Mouse (Mus musculus): ENCODE measurements around the gene Pigs. TPM values are rescaled to one million over a fixed set of nuclear protein-coding genes. Genes with fewer than 3 reads are reported as not detected.

Gene Pigs
- polyA plus RNA-seq (2012; fragmentation: generic; extraction: Trizol): 50.2 TPM

DNA sequence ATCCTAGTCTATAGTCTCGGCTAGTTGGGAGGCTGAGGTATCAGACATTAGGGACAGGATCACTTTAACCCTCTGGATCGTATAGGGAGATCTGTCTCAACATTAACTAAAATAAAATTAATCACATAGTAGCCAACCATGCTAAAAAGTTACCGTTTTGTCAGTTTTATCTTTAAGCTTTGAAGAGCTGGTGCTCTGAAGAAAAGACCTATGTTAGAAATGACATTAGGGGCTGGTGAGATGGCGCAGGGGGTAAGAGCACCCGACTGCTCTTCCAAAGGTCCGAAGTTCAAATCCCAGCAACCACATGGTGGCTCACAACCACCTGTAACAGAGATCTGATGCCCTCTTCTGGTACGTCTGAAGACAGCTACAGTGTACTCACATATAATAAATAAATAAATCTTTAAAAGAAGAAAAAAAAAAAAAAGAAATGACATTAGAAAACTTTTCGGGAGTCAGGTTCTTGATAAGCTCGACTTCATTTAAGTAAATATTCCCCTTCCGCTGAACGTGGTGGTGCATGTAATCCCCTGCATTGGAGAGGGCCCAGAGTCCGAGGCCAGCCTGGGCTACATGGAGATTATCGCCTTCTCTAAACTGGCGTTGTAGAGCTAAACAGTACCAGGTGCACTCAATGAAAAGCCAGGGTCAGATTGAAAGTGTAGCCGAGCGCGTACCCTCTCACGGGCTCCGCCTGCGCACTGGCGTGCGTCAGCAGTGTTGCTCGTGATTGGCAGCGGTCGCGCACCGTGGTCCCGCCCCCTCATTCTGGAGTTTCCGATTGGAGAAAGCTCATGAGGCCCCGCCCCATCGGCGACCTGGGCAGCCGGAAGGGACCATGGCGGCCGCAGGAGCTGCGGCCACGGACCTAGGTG is at the start of gene Pigs:
Gene Pigs, plus strand, starts transcription at position 782 of the 878 bp plus-strand sequence.
- TF ChIP-seq MYOD1 (IDR thresholded peaks at IDR 0.05; ENCODE audit: control insufficient read depth in 1 of 3, insufficient read length in 2 of 3, low read depth in 2 of 3) (peak in 1 of 3 experiments; percentile 2), MYOG (IDR thresholded peaks at IDR 0.05; ENCODE audit: control insufficient read depth in 1 of 3, insufficient read depth in 1 of 3, insufficient read length in 2 of 3, low read depth in 2 of 3) (peak in 1 of 3 experiments; percentile 1), POLR2AphosphoS2 (IDR thresholded peaks at IDR 0.05; ENCODE audit: insufficient read length, low read depth) (peak; percentile 69), CEBPB (IDR thresholded peaks at IDR 0.05; ENCODE audit: insufficient read depth, poor library complexity, severe bottlenecking) (no peak), POLR2A (IDR thresholded peaks at IDR 0.05; ENCODE audit: insufficient read length, low read depth) (peak; percentile 81), TCF12 (IDR thresholded peaks at IDR 0.05; ENCODE audit: insufficient read depth, poor library complexity, severe bottlenecking) (no peak), SRF (IDR thresholded peaks at IDR 0.05; ENCODE audit: control insufficient read depth, insufficient read length, low read depth) (no peak)
- H3K79me2 ChIP-seq (ENCODE audit: control insufficient read depth, insufficient read depth): no peaks in the 10 kb centered on the region
- no peaks in the 10 kb centered on the region for H3K27me3 ChIP-seq (ENCODE audit: control insufficient read depth, insufficient read depth, insufficient read length)
- peak within 1 kb of the TSS; percentile 74 for H3K4me2 ChIP-seq (ENCODE audit: low read depth)
- no peaks in the 10 kb centered on the region for H3K36me3 ChIP-seq (ENCODE audit: control insufficient read depth, insufficient read depth)
- H3ac ChIP-seq (ENCODE audit: control insufficient read depth, insufficient read length): peak within 1 kb of the TSS; percentile 5
- H3K4me3 ChIP-seq: peak within 1 kb of the TSS; percentile 53

DNA sequence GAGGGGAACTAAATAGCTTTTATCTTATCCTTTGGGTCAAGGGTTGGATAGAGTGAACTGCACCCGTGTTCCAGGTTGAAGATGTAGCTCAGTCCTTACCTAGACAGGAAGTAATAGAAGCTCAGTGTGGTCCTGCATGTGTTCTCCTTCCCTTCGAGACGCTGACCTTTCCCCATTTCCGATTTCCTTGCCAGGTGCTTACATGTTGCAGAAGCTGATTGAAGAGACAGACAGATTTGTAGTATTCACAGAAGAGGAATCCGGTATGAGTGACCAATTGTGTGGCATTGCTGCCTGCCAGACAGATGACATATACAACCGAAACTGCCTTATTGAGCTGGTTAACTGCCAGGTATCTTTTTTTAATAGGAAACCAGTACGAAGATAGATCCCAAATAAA is 49.4 kb upstream of the Pigs start:
- no peak for TF ChIP-seq MYOG (IDR thresholded peaks at IDR 0.05; ENCODE audit: control insufficient read depth in 1 of 3, insufficient read depth in 1 of 3, insufficient read length in 2 of 3, low read depth in 2 of 3)
- no peak for TF ChIP-seq TCF12 (IDR thresholded peaks at IDR 0.05; ENCODE audit: insufficient read depth, poor library complexity, severe bottlenecking)
- TF ChIP-seq MAX (IDR thresholded peaks at IDR 0.05; ENCODE audit: low read depth): no peak
- no peak for TF ChIP-seq USF1 (IDR thresholded peaks at IDR 0.05; ENCODE audit: low read depth)
- no peak for TF ChIP-seq E2F4 (IDR thresholded peaks at IDR 0.05; ENCODE audit: insufficient read depth)
- no peak for TF ChIP-seq POLR2A (IDR thresholded peaks at IDR 0.05; ENCODE audit: insufficient read length, low read depth)
- no peak for TF ChIP-seq POLR2AphosphoS2 (IDR thresholded peaks at IDR 0.05; ENCODE audit: insufficient read length, low read depth)
- no peak for TF ChIP-seq CEBPB (IDR thresholded peaks at IDR 0.05; ENCODE audit: insufficient read depth, poor library complexity, severe bottlenecking)
- TF ChIP-seq MYOD1 (IDR thresholded peaks at IDR 0.05; ENCODE audit: control insufficient read depth in 1 of 3, insufficient read length in 2 of 3, low read depth in 2 of 3): no peak
- TF ChIP-seq SRF (IDR thresholded peaks at IDR 0.05; ENCODE audit: control insufficient read depth, insufficient read length, low read depth): no peak
- TF ChIP-seq REST (IDR thresholded peaks at IDR 0.05; ENCODE audit: insufficient read depth, insufficient read length): no peak
- no peak for TF ChIP-seq TCF3 (IDR thresholded peaks at IDR 0.05; ENCODE audit: insufficient read length, low read depth)
- Histone ChIP-seq H3K4me3 (no peak overlapping the region), H3K27me3 (ENCODE audit: control insufficient read depth, insufficient read depth, insufficient read length) (no peaks in the 10 kb centered on the region), H3K79me2 (ENCODE audit: control insufficient read depth, insufficient read depth) (no peaks in the 10 kb centered on the region), H3K4me2 (ENCODE audit: low read depth) (no peak overlapping the region), H3ac (ENCODE audit: control insufficient read depth, insufficient read length) (no peak overlapping the region), H3K36me3 (ENCODE audit: control insufficient read depth, insufficient read depth) (peaks cover 72% of the 10 kb centered on the region)

DNA sequence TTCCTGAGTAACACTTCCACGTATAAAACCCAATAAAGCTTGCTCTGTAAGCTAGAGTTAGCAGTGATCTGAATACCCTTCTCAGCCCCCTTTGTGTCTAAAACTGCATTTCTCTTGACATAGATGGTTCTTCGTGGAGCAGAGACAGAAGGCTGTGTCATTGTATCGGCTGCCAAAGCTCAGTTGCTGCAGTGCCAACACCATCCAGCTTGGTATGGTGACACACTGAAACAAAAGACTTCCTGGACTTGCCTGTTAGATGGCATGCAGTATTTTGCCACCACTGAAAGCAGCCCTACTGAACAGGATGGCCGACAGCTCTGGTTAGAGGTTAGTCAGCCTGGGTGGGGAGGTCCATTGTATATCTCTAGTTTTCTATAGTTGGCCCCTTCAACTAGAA is 48.6 kb upstream of the Pigs start:
- TF ChIP-seq USF1 (IDR thresholded peaks at IDR 0.05; ENCODE audit: low read depth): no peak
- no peak for TF ChIP-seq TCF12 (IDR thresholded peaks at IDR 0.05; ENCODE audit: insufficient read depth, poor library complexity, severe bottlenecking)
- TF ChIP-seq E2F4 (IDR thresholded peaks at IDR 0.05; ENCODE audit: insufficient read depth): no peak
- no peak for TF ChIP-seq MAX (IDR thresholded peaks at IDR 0.05; ENCODE audit: low read depth)
- TF ChIP-seq POLR2AphosphoS2 (IDR thresholded peaks at IDR 0.05; ENCODE audit: insufficient read length, low read depth): no peak
- no peak for TF ChIP-seq POLR2A (IDR thresholded peaks at IDR 0.05; ENCODE audit: insufficient read length, low read depth)
- no peak for TF ChIP-seq TCF3 (IDR thresholded peaks at IDR 0.05; ENCODE audit: insufficient read length, low read depth)
- Histone ChIP-seq H3K4me2 (ENCODE audit: low read depth) (no peak overlapping the region), H3K4me3 (no peak overlapping the region), H3ac (ENCODE audit: control insufficient read depth, insufficient read length) (no peak overlapping the region), H3K27me3 (ENCODE audit: control insufficient read depth, insufficient read depth, insufficient read length) (no peaks in the 10 kb centered on the region), H3K36me3 (ENCODE audit: control insufficient read depth, insufficient read depth) (peaks cover 73% of the 10 kb centered on the region), H3K79me2 (ENCODE audit: control insufficient read depth, insufficient read depth) (no peaks in the 10 kb centered on the region)

DNA sequence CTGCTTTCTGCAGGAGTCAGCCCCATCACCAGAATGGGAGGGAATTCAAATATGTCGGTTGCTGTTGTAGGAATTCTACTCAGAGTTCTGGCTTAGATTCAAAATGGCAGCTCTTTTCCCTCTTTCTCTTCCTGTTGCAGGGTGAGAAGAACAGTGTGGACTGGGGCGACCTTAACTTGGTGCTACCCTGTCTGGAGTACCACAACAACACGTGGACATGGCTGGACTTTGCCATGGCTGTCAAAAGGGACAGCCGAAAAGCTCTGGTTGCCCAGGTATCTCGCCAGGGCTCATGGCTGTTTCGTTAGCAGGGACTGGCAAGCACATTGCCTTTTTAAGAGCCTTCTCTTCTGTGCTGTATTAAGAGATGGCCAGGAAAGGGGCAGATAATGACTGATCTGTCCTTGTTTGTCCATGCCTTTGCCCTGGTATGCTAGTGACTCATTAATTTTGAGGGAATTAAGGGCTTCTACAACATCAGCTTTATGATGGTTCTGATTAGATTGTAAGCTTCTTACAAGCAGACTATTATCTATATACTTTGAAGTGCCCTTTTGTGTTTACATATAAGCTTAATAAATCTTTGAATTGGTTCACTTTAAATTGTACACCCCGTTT is 39.0 kb upstream of the Pigs start:
- H3K36me3 ChIP-seq (ENCODE audit: control insufficient read depth, insufficient read depth): peaks cover 53% of the 10 kb centered on the region
- no peak overlapping the region for H3K4me3 ChIP-seq
- TF ChIP-seq POLR2A (IDR thresholded peaks at IDR 0.05; ENCODE audit: insufficient read length, low read depth): no peak
- H3ac ChIP-seq (ENCODE audit: control insufficient read depth, insufficient read length): no peak overlapping the region
- H3K27me3 ChIP-seq (ENCODE audit: control insufficient read depth, insufficient read depth, insufficient read length): no peaks in the 10 kb centered on the region
- H3K79me2 ChIP-seq (ENCODE audit: control insufficient read depth, insufficient read depth): no peaks in the 10 kb centered on the region
- no peak overlapping the region for H3K4me2 ChIP-seq (ENCODE audit: low read depth)

DNA sequence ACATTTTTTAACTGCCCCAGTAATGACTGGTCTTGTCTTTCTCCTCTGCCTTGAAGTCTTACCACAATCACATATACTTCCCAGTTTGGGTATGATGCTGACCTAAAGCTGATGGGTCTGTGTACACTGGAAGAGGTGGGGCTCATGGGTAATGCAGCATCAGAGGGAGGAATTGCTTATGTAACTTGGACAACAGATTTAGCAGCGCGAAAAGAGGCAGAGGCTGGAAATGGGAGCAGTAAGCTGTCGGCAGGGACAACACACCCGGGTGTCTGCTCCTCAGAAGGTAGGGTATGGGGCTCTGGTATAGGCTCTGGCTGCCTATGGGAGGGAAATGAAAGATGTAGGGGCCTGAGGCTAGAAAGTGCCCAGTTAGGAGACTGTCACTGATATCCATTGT is 37.6 kb upstream of the Pigs start, which contains the start of gene BC030499:
Gene BC030499, plus strand, starts transcription at position 188 of the 400 bp plus-strand sequence.
- H3K79me2 ChIP-seq (ENCODE audit: control insufficient read depth, insufficient read depth): no peaks in the 10 kb centered on the region
- H3K4me2 ChIP-seq (ENCODE audit: low read depth): no peak within 1 kb of the TSS
- no peak within 1 kb of the TSS for H3ac ChIP-seq (ENCODE audit: control insufficient read depth, insufficient read length)
- no peaks in the 10 kb centered on the region for H3K27me3 ChIP-seq (ENCODE audit: control insufficient read depth, insufficient read depth, insufficient read length)
- TF ChIP-seq POLR2A (IDR thresholded peaks at IDR 0.05; ENCODE audit: insufficient read length, low read depth): no peak
- TF ChIP-seq TCF3 (IDR thresholded peaks at IDR 0.05; ENCODE audit: insufficient read length, low read depth): no peak
- no peak for TF ChIP-seq SRF (IDR thresholded peaks at IDR 0.05; ENCODE audit: control insufficient read depth, insufficient read length, low read depth)
- TF ChIP-seq CEBPB (IDR thresholded peaks at IDR 0.05; ENCODE audit: insufficient read depth, poor library complexity, severe bottlenecking): no peak
- no peak for TF ChIP-seq MYOD1 (IDR thresholded peaks at IDR 0.05; ENCODE audit: control insufficient read depth in 1 of 3, insufficient read length in 2 of 3, low read depth in 2 of 3)
- no peak for TF ChIP-seq POLR2AphosphoS2 (IDR thresholded peaks at IDR 0.05; ENCODE audit: insufficient read length, low read depth)
- TF ChIP-seq USF1 (IDR thresholded peaks at IDR 0.05; ENCODE audit: low read depth): no peak
- TF ChIP-seq MAX (IDR thresholded peaks at IDR 0.05; ENCODE audit: low read depth): no peak
- TF ChIP-seq MYOG (IDR thresholded peaks at IDR 0.05; ENCODE audit: control insufficient read depth in 1 of 3, insufficient read depth in 1 of 3, insufficient read length in 2 of 3, low read depth in 2 of 3): no peak
- no peak for TF ChIP-seq E2F4 (IDR thresholded peaks at IDR 0.05; ENCODE audit: insufficient read depth)
- no peak for TF ChIP-seq TCF12 (IDR thresholded peaks at IDR 0.05; ENCODE audit: insufficient read depth, poor library complexity, severe bottlenecking)
- TF ChIP-seq REST (IDR thresholded peaks at IDR 0.05; ENCODE audit: insufficient read depth, insufficient read length): no peak
- no peak within 1 kb of the TSS for H3K4me3 ChIP-seq
- peaks cover 45% of the 10 kb centered on the region for H3K36me3 ChIP-seq (ENCODE audit: control insufficient read depth, insufficient read depth)

Data from myocyte (in vitro differentiated cells).